Mouse (Mus musculus) neutrophil, adult 83 days (primary cell): ENCODE results near the gene Slamf6. TPM values are rescaled to one million over a fixed set of nuclear protein-coding genes. Genes with fewer than 3 reads are reported as not detected.

Source experiments
- total RNA-seq, 2 experiments: library from RNA; stranded (reverse); gene quantifications; one replicate each; pipeline ENCODE4 v1.2.4; 2023

Gene Slamf6
- total RNA-seq: 1 to 10 TPM; 1.9 to 2.5 TPM

GRCm38 (mm10) chr1:171917305-171918039 lies at the start of gene Slamf6:
Slamf6 (plus strand) TSS chr1:171917515.

DNA sequence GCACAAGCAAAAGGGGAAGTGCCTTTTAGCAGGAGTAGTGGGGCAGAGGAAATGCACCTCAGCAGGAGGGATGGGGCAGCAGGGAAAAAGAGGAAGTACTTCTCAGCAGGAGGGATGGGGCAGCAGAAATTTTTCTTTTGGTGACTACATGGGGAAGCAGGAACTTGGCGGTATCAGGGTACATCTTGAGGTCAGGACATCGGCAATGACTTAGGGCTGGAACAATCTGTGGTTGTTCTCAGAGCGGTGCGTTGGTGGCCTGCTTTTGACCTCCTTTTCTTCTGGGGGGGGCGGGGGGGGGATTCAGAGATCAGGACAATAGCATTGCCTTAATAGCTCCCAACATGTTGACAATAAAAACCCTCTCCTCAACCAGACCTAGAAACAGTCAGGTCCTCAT lies 22.0 kb upstream of the Slamf6 start, which contains the start of gene Gm10521:
Gene Gm10521, plus strand, starts transcription at position 301 of the 400 bp plus-strand sequence.

Other genes starting within 250 kb of the Slamf6 start
- 10 to 100 TPM; 68.5 to 73.3 TPM for gene Cd48, start 235.5 kb upstream of the Slamf6 start, total RNA-seq
- under 1 TPM; 0.24 to 0.37 TPM for gene Slamf1, start 150.4 kb upstream of the Slamf6 start, total RNA-seq
- gene Cd84, start 77.8 kb upstream of the Slamf6 start, total RNA-seq: 100 to 1,000 TPM; 235 to 268 TPM
- 10 to 100 TPM; 20.3 to 26.5 TPM for gene Gm10521, start 21.9 kb upstream of the Slamf6 start, total RNA-seq
- 1 to 10 TPM; 1.5 to 2.1 TPM for gene Vangl2, start 110.9 kb downstream of the Slamf6 start, total RNA-seq
- not detected for gene Nhlh1, start 140.1 kb downstream of the Slamf6 start, total RNA-seq
- 100 to 1,000 TPM; 112 to 123 TPM for gene Copa, start 165.0 kb downstream of the Slamf6 start, total RNA-seq
- 10 to 100 TPM; 82.2 to 85.8 TPM for gene Ncstn, start 165.3 kb downstream of the Slamf6 start, total RNA-seq
- gene Pex19, start 209.2 kb downstream of the Slamf6 start, total RNA-seq: 10 to 100 TPM; 29.5 to 34.0 TPM
- gene Dcaf8, start 230.6 kb downstream of the Slamf6 start, total RNA-seq: 10 to 100 TPM; 48.5 to 55.6 TPM